Mouse (Mus musculus) liver, embryonic 14 days (tissue): ENCODE data around the gene Nell1. TPM values are rescaled to one million over a fixed set of nuclear protein-coding genes. Genes with fewer than 3 reads are reported as not detected.

Source experiments
- polyA plus RNA-seq: library from polyadenylated mRNA; depleted of rRNA; stranded (reverse); fragments of >200 nt; gene quantifications from 2 replicates; pipeline ENCODE4 v1.2.3, GENCODE M21; 2012; rRNA removed

The Nell1 gene
- 0.02 and 0.10 TPM in 2 replicates for polyA plus RNA-seq

DNA sequence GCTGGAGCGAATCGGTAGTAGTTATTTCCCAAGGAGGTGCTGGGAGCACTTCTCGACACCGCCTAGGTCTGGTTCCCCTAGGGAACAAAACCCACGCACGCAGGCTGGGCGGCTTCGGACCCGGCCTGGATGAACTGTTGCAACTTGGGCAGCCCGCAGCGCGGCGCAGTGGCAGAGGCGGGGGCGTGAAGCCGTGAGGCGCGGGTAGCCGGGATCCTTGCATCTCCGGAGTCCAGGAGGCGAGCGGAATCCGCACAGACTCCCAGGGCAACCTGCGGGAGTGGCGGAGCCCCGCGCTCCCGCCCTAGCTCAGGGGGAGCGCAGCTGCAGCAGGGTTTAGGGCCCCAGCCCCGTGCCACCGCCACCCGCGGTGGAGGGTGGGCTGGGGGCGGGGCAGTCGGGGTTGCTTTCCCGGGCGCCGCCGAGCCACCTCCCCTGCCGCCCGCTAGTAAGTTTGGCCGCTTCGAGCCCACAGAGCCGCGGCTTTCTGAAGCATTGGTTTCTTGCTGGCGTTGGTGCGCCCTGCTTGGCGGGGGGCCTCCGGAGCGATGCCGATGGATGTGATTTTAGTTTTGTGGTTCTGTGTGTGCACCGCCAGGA, at the start of gene Nell1:
TSS of gene Nell1 (plus strand) at position 24 of the 600 bp plus-strand sequence.

DNA sequence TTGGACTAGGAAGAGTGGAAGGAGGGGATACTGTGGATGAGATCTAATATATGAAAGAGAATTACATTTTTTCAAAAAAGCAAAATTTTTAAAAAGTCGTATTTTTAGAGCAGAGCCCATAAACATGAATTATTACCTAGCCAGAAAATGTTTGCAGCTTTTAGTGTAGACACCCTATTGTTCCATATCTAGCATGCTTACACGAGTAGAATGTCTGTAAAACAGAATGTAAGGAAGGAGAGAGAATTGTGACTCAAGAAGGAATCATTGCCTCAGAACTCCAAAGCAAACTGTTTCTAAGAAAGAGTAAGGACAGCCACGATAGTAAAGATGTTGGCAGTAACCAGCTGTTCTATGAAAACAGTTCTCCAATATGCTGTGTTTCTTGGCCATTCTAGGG, 624.2 kb downstream of the Nell1 start, which contains the start of gene 4933405O20Rik:
TSS of gene 4933405O20Rik (plus strand) at position 301 of the 400 bp plus-strand sequence.

Other genes starting within 250 kb of the Nell1 start
- 16.5 and 19.1 TPM in 2 replicates for gene Htatip2, start 215.7 kb upstream of the Nell1 start, polyA plus RNA-seq
- 13.0 and 13.9 TPM in 2 replicates for gene Prmt3, start 196.5 kb upstream of the Nell1 start, polyA plus RNA-seq
- not detected in 2 replicates for gene Slc6a5, start 64.7 kb upstream of the Nell1 start, polyA plus RNA-seq